Comparison of ENCODE assay signal across 8 mouse cellular contexts in genomic region chr12:112929562-112930352, GRCm38 (mm10). TPM values are rescaled to one million over a fixed set of nuclear protein-coding genes. Genes with fewer than 3 reads are reported as not detected.
DNase-seq lines count a peak whose midpoint lies in the region; ATAC-seq lines count a peak whose summit lies in the region.

Gene Jag2 (minus strand): TSS chr12:112929776.

- H3K27ac ChIP-seq in hindbrain, embryonic 14.5 days, result peak within 1 kb of the TSS; percentile 91

- peak; percentile 64 for ATAC-seq in common myeloid progenitor, adult 5-6 weeks (replicated peaks; ENCODE audit: low read depth, poor library complexity, severe bottlenecking)
- peak; percentile 73 for ATAC-seq in hindbrain, embryonic 14.5 days (ENCODE audit: low FRiP score)

- peak within 1 kb of the TSS; percentile 84 for H3K4me2 ChIP-seq in hindbrain, embryonic 14.5 days (replicated peaks)

- H3K9me3 ChIP-seq in hindbrain, embryonic 14.5 days (ENCODE audit: control insufficient read depth, low read length), result no peaks in the 10 kb centered on the region

- peak within 1 kb of the TSS; percentile 79 for H3K4me3 ChIP-seq in hindbrain, embryonic 14.5 days (replicated peaks; ENCODE audit: low read length)

- intact Hi-C loops in left cerebral cortex, postnatal 10 days (cut with DNase I), result no loop called here

- peaks cover 8% of the 10 kb centered on the region; the same call in 1 of the 2 replicates for H3K27me3 ChIP-seq in hindbrain, embryonic 14.5 days (ENCODE audit: control insufficient read depth, insufficient read depth, low read length)

- peaks cover 29% of the 10 kb centered on the region for H3K4me1 ChIP-seq in hindbrain, embryonic 14.5 days (replicated peaks; ENCODE audit: control insufficient read depth, insufficient read depth, low read length)

- peak; percentile 68 for DNase-seq in adrenal gland, postnatal 14 days
- DNase-seq in gastrocnemius, postnatal 10 days, result peak; percentile 73
- DNase-seq in hindbrain, embryonic 14.5 days (ENCODE audit: low spot score), result peak; percentile 69
- peak; percentile 64 to 88 for DNase-seq in left cerebral cortex, postnatal 10 days (ENCODE audit: extremely low spot score in 1 of 2, low spot score in 2 of 2)
- DNase-seq in lung, postnatal 4 days, result peak; percentile 72 to 81
- DNase-seq in skeletal muscle tissue, adult 2 months (ENCODE audit: low read depth, low spot score), result peak; percentile 64
- no peak for DNase-seq in c-Kit-positive CD71-positive TER-119-positive erythroid progenitor cells, embryonic 14.5 days (ENCODE audit: low spot score)

- WGBS in hindbrain, embryonic 14.5 days, result under 1% methylated on average over 47 of the region's 85 CpGs

- no peaks in the 10 kb centered on the region for H3K36me3 ChIP-seq in hindbrain, embryonic 14.5 days (replicated peaks; ENCODE audit: control insufficient read depth, insufficient read depth)

- H3K9ac ChIP-seq in hindbrain, embryonic 14.5 days, result peak within 1 kb of the TSS; percentile 91

RNA-seq across cellular contexts. Expression of gene Jag2, which starts in this region (rescaled TPM):
- total RNA-seq in adrenal gland, postnatal 14 days (2021), result 18.6 and 20.8 TPM in 2 replicates
- total RNA-seq in common myeloid progenitor, adult 5-6 weeks (2017), result 1.5 and 6.3 TPM in 2 replicates
- total RNA-seq in gastrocnemius, postnatal 10 days (2021), result 10 to 100 TPM; 29.4 to 40.0 TPM
- polyA plus RNA-seq in hindbrain, embryonic 14.5 days (2014; fragmentation: Nextera tagmentation; extraction: Ambion mirVana), result 12.5 and 16.1 TPM in 2 replicates
- total RNA-seq in left cerebral cortex, postnatal 10 days (2021), result 10 to 100 TPM; 60.0 to 60.9 TPM
